In genomic region chr2:165886857-165887628, GRCm38 (mm10) we compare ENCODE assay signal across 8 mouse cellular contexts. TPM values are rescaled to one million over a fixed set of nuclear protein-coding genes. Genes with fewer than 3 reads are reported as not detected.
DNase-seq lines count a peak whose midpoint lies in the region; ATAC-seq and TF ChIP-seq lines count a peak whose summit lies in the region.

No protein-coding gene starts in this region.

- H3K27ac ChIP-seq in heart, embryonic 10.5 days = peak overlapping the region; percentile 99
- H3K27ac ChIP-seq in kidney, embryonic 16.5 days (ENCODE audit: low read length) = peak overlapping the region; percentile 100
- H3K27ac ChIP-seq in midbrain, postnatal 0 days (ENCODE audit: low read depth, low read length) = peak overlapping the region; percentile 100

- peak overlapping the region; percentile 45 for H3K4me3 ChIP-seq in heart, embryonic 10.5 days
- 0 out of 2 replicates have a peak overlapping the region, but pooled peaks have one; percentile 6 for H3K4me3 ChIP-seq in kidney, embryonic 16.5 days (ENCODE audit: low read length)
- no peak overlapping the region for H3K4me3 ChIP-seq in midbrain, postnatal 0 days (ENCODE audit: low read depth, low read length)

- 2% methylated on average over 25 of the region's 25 CpGs for WGBS in heart, embryonic 10.5 days
- 6% methylated on average over 23 of the region's 25 CpGs for WGBS in kidney, embryonic 16.5 days
- 7% methylated on average over 23 of the region's 25 CpGs for WGBS in midbrain, postnatal 0 days

- no peak for TF ChIP-seq CTCF in midbrain, postnatal 0 days (IDR thresholded peaks at IDR 0.05)

- peak overlapping the region; percentile 17; the same call in 1 of the 2 replicates for H3K4me2 ChIP-seq in kidney, embryonic 16.5 days (replicated peaks; ENCODE audit: low read depth, low read length)
- no peak overlapping the region for H3K4me2 ChIP-seq in midbrain, postnatal 0 days (ENCODE audit: low read depth, low read length, poor library complexity, severe bottlenecking)

- H3K9ac ChIP-seq in kidney, embryonic 16.5 days (replicated peaks; ENCODE audit: low read length) = peak overlapping the region; percentile 74
- peak overlapping the region; percentile 44 for H3K9ac ChIP-seq in midbrain, postnatal 0 days (replicated peaks; ENCODE audit: low read length, poor library complexity, severe bottlenecking)

- H3K27me3 ChIP-seq in heart, embryonic 10.5 days (ENCODE audit: insufficient read depth, poor library complexity, severe bottlenecking) = no peaks in the 10 kb centered on the region
- H3K27me3 ChIP-seq in kidney, embryonic 16.5 days (ENCODE audit: insufficient read depth, low read length) = no peaks in the 10 kb centered on the region
- no peaks in the 10 kb centered on the region for H3K27me3 ChIP-seq in midbrain, postnatal 0 days (ENCODE audit: insufficient read depth, low read length)

- peak; percentile 28 for DNase-seq in gastrocnemius, postnatal 10 days
- no peak for DNase-seq in gastrocnemius, adult 18-20 months (ENCODE audit: low spot score)
- DNase-seq in brain, adult 2 months (ENCODE audit: low read depth, low spot score) = peak; percentile 68
- DNase-seq in heart, embryonic 10.5 days (ENCODE audit: low spot score) = no peak
- peak; percentile 75 for DNase-seq in midbrain, postnatal 0 days (ENCODE audit: low spot score)
- no peak for DNase-seq in left cerebral cortex, adult 18-20 months (ENCODE audit: low spot score in 2 of 2)
- DNase-seq in thymus, postnatal 14 days = no peak

- H3K4me1 ChIP-seq in heart, embryonic 10.5 days = peaks cover 88% of the 10 kb centered on the region
- peaks cover 80% of the 10 kb centered on the region for H3K4me1 ChIP-seq in kidney, embryonic 16.5 days (ENCODE audit: insufficient read depth, low read length)
- H3K4me1 ChIP-seq in midbrain, postnatal 0 days (ENCODE audit: insufficient read depth, low read length) = peaks cover 42% of the 10 kb centered on the region

- peak; percentile 13; the same call in 1 of the 2 replicates for ATAC-seq in kidney, embryonic 16.5 days (ENCODE audit: low FRiP score, low TSS enrichment)
- ATAC-seq in midbrain, postnatal 0 days (ENCODE audit: low FRiP score) = no peak

- no peaks in the 10 kb centered on the region for H3K36me3 ChIP-seq in heart, embryonic 10.5 days
- H3K36me3 ChIP-seq in kidney, embryonic 16.5 days (ENCODE audit: insufficient read depth, low read length) = no peaks in the 10 kb centered on the region
- H3K36me3 ChIP-seq in midbrain, postnatal 0 days (ENCODE audit: insufficient read depth, low read length) = no peaks in the 10 kb centered on the region

- H3K9me3 ChIP-seq in heart, embryonic 10.5 days = no peaks in the 10 kb centered on the region
- no peaks in the 10 kb centered on the region for H3K9me3 ChIP-seq in kidney, embryonic 16.5 days (ENCODE audit: low read length)
- H3K9me3 ChIP-seq in midbrain, postnatal 0 days (ENCODE audit: low read length) = no peaks in the 10 kb centered on the region

RNA-seq across cellular contexts. Expression of gene Zmynd8, which starts 11.8 kb away (rescaled TPM):
- total RNA-seq in gastrocnemius, postnatal 10 days (2021) = 10 to 100 TPM; 29.6 to 30.4 TPM
- total RNA-seq in gastrocnemius, adult 18-20 months (2021) = 10 to 100 TPM; 16.4 to 17.2 TPM
- 57.1 and 58.5 TPM in 2 replicates for polyA plus RNA-seq in heart, embryonic 10.5 days (2016; fragmentation: Nextera tagmentation; extraction: Ambion mirVana)
- 58.2 and 69.4 TPM in 2 replicates for polyA plus RNA-seq in kidney, embryonic 16.5 days (2015; fragmentation: Nextera tagmentation; extraction: Ambion mirVana)
- total RNA-seq in midbrain, postnatal 0 days (2014; rRNA removed) = 55.9 and 73.4 TPM in 2 replicates
- 56.8 and 59.0 TPM in 2 replicates for polyA plus RNA-seq in midbrain, postnatal 0 days (2015; fragmentation: Nextera tagmentation; extraction: Ambion mirVana)
- total RNA-seq in left cerebral cortex, adult 18-20 months (2021) = 100 to 1,000 TPM; 150 to 151 TPM

Comparison
In these comparisons a context has a peak if more than half of its experiments do, and no peak if none do; other contexts are left out.
1. DNase-seq: peak in gastrocnemius, postnatal 10 days (single experiment), brain, adult 2 months (single experiment) and midbrain, postnatal 0 days (single experiment); none in gastrocnemius, adult 18-20 months (single experiment), heart, embryonic 10.5 days (single experiment), left cerebral cortex, adult 18-20 months (0 of 2) and thymus, postnatal 14 days (single experiment).
2. Peak in every context shown above with its lines, with median percentiles within 50 percentile points of each other: H3K27ac ChIP-seq.